Mouse (Mus musculus): ENCODE measurements around the gene Edn3.

Gene Edn3

DNA sequence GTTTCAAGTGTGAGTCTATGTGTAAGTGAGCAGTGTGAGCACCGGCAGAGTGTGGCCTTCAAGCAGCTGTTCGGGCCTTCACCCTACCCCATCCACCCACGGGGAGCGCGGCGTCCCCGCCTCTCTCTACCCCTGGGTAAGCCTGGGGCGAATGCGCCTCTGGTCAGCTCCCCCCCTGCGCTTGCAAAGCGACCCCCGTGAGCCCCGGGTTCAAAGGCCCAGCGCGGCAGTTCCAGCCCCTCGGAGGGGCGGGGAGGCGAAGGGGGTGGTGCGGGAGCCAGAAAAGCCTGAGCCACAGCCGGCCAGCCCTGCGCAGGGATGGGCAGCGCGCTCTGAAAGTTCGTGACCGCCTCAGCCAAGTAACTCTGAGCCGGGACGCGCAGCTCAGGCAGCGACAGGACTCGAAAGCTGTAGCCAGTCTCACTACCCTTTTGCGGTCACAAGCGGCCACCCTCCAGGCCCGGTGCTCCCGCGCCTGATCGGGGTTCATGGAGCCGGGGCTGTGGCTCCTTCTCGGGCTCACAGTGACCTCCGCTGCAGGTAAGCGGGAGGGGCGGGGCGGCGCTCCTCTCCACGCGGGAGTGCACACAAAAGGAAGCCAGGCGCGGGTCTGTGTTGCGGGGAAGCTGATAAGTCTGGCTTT lies at the start of gene Edn3:
Gene Edn3, plus strand, starts transcription at position 141 of the 643 bp plus-strand sequence.
- DNase-seq (ENCODE audit: low read depth) = no peak

GRCm38 (mm10) chr2:174712043-174712442 lies 48.4 kb upstream of the Edn3 start:
- DNase-seq (ENCODE audit: low read depth) = no peak

DNA sequence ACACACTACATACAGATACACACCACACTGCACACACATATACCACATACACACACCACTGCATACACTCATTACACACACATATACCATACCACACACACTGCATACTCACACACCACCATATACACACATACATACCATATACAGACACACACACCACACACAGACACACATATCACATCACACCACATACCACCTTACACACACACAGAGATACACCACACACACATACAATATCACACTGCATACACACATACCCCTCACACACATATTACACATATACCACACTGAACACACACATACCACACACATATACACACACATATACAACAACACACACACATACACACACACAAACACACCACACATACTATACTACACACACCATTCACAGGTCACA lies 44.5 kb upstream of the Edn3 start:
- no peak for DNase-seq (ENCODE audit: low read depth)

DNA sequence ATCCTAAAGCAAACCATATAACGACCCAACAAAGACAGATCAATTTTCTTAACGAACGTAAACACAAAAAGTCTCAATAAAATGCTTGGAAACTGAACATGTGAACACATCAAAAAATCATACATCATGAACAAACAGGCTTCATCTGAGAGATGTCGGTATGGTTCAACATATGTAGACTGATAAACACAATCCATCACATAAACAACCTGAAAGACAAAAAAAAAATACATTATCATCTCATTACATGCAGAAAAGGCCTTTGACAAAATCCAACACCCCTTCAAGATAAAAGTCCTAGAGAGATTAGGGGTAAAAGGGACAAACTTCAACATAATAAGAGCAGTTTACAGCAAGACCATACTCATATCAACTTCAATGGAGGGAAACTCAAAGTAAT lies 42.6 kb upstream of the Edn3 start:
- no peak for DNase-seq (ENCODE audit: low read depth)

- DNase-seq (ENCODE audit: low read depth) = no peak
Measured at GRCm38 (mm10) chr2:174727114-174727823, 33.1 kb upstream of the Edn3 start.

DNA sequence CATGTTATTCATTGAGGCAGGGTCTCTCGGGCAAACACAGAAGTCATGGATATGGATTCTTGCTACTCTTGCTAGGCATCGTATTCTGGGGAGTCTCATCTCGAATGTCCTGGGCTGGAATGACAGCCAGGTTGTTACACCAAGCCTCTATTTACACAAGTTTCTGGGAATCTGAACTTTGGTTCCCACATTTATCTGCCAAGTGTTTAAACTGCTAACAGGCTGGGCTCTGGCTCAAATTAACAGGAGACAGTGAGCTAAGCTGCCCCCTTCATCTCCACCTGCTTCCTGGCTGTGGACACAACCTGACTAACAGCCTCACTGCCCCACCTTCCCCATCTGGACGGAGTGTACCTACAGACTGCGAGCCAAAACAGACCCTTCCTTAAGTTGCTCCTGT lies 28.5 kb upstream of the Edn3 start:
- no peak for DNase-seq (ENCODE audit: low read depth)

DNA sequence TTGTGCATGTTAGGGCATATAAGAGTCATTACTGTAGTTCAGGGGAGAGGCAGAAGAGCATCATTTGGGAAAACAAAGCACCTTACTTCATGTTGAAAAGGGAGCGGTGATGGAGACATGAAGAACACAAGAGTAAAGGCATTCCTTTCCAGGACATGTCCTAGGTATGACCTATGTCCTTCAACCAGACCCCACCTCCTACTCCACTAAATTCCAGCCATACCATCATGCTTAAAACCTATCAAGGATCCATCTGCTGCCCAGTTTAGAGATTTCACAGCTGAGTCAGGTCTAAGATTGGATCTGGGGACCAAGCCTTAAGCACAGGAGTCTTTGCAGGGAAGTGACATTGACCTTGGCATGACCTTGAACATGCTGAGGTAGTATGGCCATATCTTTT lies 25.1 kb upstream of the Edn3 start:
- DNase-seq (ENCODE audit: low read depth) = no peak

- DNase-seq (ENCODE audit: low read depth) = no peak
Measured at GRCm38 (mm10) chr2:174747182-174747581, 13.2 kb upstream of the Edn3 start.

DNA sequence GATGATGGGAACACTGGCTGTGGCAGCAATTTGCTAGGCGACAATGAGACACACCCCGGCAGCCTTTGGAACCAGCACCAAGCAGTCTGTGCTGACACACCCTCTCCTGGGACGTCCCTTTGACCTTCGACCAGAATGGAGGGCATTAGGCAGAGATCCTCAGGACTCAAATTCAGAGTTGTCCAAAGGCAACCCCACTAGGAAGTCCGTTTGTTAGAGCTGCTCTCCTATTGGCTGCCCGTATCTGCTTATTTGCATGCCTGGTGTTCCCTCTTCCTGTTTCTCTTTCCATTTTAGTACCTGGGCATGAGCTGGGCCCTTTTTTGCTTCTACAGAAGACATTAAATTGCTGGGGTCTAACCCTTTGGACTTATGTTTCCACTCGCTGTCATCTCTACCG lies 12.0 kb upstream of the Edn3 start:
- no peak for DNase-seq (ENCODE audit: low read depth)

DNA sequence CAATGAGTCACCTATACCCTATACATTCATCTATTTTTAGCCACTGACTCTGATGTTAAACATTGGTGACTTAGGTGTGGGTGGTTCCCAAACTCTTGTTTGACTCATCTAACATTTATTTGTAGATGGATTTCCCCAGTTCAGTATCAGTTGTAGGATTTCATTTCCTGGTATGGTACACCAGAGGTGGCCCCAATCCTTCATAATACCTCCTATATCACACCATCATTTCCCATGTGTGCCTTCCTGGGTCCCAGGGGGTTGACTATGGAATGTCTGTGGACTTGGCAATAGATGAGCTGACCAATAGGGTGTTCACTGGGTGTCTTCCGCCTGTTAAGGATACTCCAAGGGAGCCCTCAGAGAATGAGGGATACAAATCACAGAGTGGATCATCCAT lies 7.2 kb upstream of the Edn3 start:
- no peak for DNase-seq (ENCODE audit: low read depth)

- no peak for DNase-seq (ENCODE audit: low read depth)
Measured at GRCm38 (mm10) chr2:174754231-174754630, 6.2 kb upstream of the Edn3 start.

GRCm38 (mm10) chr2:174759189-174759588 lies 1.2 kb upstream of the Edn3 start:
- DNase-seq (ENCODE audit: low read depth) = no peak

GRCm38 (mm10) chr2:174761452-174762101 lies 1.2 kb downstream of the Edn3 start:
- no peak for DNase-seq (ENCODE audit: low read depth)

DNA sequence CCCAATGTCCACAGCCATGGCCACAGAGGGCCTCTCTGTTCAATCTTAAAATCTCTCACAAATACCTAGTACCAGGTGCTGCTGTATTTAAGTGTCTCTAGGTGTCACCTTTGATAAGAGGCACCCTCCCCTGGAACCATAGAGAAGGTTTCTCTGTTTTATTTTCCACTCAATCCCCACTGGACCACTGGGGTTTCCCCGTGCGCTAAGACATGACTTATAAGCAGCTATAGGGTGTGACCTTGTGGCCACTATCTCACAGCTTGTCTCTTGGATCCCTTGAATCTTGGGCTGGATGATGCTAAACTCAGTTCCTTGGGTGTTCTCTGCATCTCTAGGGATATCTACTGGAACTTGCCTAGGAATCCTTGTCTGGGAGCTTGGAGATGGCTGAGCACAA lies 1.9 kb downstream of the Edn3 start:
- no peak for DNase-seq (ENCODE audit: low read depth)

GRCm38 (mm10) chr2:174768891-174769528 lies 8.6 kb downstream of the Edn3 start:
- no peak for DNase-seq (ENCODE audit: low read depth)

DNA sequence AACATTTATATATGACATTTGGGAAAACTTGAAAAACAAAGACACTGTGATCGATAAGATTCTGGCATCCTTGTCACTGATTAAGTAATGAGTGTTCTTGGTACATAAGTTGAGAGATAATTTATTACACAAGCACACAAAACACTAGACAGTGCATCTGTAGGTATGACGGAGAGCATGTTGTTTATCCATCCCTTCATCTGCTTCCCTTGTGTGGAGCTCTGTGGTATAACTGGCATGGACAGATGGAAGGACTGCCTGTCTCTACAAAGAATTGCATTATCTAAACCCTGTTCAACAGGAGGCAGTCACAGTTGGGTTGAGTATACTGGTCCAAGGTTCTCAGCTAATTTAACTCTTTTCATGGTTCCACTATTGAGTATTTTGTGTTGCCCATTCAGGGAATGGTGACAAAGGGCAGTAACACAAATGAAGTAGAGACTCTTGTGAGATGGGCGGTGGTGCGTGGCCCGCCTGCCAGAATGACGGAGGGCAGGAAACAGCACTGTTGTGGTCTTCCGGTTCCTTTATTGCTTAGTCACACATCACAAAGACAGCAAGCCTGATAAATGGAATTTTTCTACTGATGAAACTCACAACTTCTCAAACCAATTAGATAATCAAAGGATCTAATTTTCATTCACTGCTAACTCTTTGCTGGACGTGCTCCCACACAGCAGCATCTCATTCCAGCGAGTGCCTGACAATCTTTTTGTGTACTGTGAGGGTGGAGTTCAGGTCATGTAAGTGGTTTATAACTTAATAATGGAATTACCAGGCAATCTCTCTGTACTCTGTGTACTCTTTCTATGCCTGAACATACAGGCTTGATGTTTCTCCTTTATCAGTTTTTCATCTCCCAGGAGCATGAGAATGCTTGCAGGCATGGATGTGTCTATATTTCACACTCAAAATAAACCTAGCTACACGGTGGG lies 14.0 kb downstream of the Edn3 start:
- no peak for DNase-seq (ENCODE audit: low read depth)

DNA sequence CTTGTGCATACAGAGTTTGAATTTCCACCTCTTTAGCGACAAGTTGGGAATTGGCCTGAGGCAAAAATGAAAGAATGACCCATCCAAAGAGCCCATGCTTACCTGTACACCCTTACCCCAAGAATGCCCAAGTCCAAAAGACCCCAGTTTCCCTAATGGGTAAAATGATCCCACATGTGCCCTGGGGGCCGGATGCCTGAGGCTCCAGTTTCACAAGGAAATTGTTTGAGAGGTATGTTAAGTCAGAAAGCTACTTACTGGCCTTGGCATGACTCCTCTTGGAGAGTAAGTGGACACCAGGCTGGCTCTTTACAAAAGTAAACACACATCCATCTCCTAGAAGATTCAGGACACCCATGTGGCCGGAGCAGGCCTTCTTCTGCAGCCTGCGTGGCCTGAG lies 21.6 kb downstream of the Edn3 start:
- no peak for DNase-seq (ENCODE audit: low read depth)

GRCm38 (mm10) chr2:174782880-174783279 lies 22.5 kb downstream of the Edn3 start:
- DNase-seq (ENCODE audit: low read depth) = no peak

- no peak for DNase-seq (ENCODE audit: low read depth)
Measured at GRCm38 (mm10) chr2:174788830-174789229, 28.4 kb downstream of the Edn3 start.

DNA sequence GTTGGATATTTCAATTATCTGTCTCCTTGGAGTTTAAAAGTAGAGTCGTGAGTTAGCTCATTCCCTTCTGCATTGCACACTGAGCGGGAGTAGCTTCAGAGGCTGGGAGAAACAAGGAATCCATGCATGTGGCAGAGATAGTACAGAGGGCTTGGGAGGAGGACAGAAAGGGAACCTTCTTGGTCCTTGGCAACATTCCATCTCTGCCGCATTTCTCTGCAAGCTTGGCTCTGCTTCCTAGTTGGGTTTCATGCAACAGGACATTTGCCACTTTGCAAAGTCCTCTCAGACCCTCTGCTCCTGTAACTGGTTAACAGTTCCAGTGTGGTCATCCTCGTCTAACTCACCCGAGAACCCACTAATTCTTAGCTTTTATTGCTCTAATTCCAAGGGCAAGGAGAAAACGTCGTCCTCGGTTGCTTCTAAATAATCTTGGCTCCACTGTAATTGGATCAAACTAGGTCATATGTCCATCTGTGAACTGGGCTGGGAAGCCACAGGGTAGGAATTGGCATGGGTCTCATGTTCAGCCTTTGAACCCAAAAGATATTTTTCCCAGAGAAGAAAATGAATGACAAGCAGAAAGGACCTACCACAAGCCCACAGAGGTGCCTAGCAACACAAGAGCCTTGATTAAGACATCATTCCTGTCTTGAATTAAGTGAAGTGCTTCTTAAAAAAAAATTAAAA lies 32.2 kb downstream of the Edn3 start:
- DNase-seq (ENCODE audit: low read depth) = no peak

GRCm38 (mm10) chr2:174793181-174793580 lies 32.8 kb downstream of the Edn3 start:
- DNase-seq (ENCODE audit: low read depth) = no peak

Data from NIH3T3 (cell line).